Mouse (Mus musculus): ENCODE measurements around the gene Tbl3. TPM values are rescaled to one million over a fixed set of nuclear protein-coding genes. Genes with fewer than 3 reads are reported as not detected.
A peak's percentile ranks its signal among the peaks of the same experiment; 100 is the strongest.

Tbl3 gene
- polyA plus RNA-seq, 1 experiment, result 66.6 TPM

DNA sequence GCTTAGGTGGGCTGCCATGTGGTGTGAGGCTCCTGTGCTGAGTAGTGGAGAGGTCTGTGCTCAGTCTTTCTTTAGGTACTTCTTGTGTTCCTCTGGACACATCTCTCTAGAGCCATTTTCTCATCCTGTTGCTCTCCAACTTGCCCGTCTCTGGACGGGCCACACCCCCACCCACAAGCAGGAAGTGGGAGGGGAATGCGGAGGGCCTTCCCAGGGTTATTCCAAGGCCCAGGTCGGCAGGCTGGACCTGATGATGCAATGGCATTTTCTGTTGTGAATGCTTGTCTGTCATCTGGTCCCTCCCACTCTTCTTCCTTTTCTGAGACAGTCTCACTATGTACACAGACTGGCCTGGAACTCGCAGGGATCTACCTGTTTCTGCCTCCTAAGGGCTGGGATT, 35.3 kb downstream of the Tbl3 start:
- TF ChIP-seq POLR2A (IDR thresholded peaks at IDR 0.05; ENCODE audit: insufficient read length, low read depth) (peak; percentile 21), SRF (IDR thresholded peaks at IDR 0.05; ENCODE audit: control insufficient read depth, insufficient read length, low read depth) (no peak), MYOD1 (IDR thresholded peaks at IDR 0.05; ENCODE audit: control insufficient read depth in 1 of 3, insufficient read length in 2 of 3, low read depth in 2 of 3) (no peak), CEBPB (IDR thresholded peaks at IDR 0.05; ENCODE audit: insufficient read depth, poor library complexity, severe bottlenecking) (peak; percentile 91), TCF3 (IDR thresholded peaks at IDR 0.05; ENCODE audit: insufficient read length, low read depth) (no peak), REST (IDR thresholded peaks at IDR 0.05; ENCODE audit: insufficient read depth, insufficient read length) (no peak), E2F4 (IDR thresholded peaks at IDR 0.05; ENCODE audit: insufficient read depth) (no peak), USF1 (IDR thresholded peaks at IDR 0.05; ENCODE audit: low read depth) (no peak), MYOG (IDR thresholded peaks at IDR 0.05; ENCODE audit: control insufficient read depth in 1 of 3, insufficient read depth in 1 of 3, insufficient read length in 2 of 3, low read depth in 2 of 3) (no peak), POLR2AphosphoS2 (IDR thresholded peaks at IDR 0.05; ENCODE audit: insufficient read length, low read depth) (no peak), TCF12 (IDR thresholded peaks at IDR 0.05; ENCODE audit: insufficient read depth, poor library complexity, severe bottlenecking) (no peak), MAX (IDR thresholded peaks at IDR 0.05; ENCODE audit: low read depth) (no peak)
- Histone ChIP-seq H3ac (ENCODE audit: control insufficient read depth, insufficient read length) (no peak overlapping the region), H3K4me2 (ENCODE audit: low read depth) (peak overlapping the region; percentile 96), H3K36me3 (ENCODE audit: control insufficient read depth, insufficient read depth) (no peaks in the 10 kb centered on the region), H3K4me3 (peak overlapping the region; percentile 78), H3K79me2 (ENCODE audit: control insufficient read depth, insufficient read depth) (peaks cover 65% of the 10 kb centered on the region), H3K27me3 (ENCODE audit: control insufficient read depth, insufficient read depth, insufficient read length) (no peaks in the 10 kb centered on the region)

DNA sequence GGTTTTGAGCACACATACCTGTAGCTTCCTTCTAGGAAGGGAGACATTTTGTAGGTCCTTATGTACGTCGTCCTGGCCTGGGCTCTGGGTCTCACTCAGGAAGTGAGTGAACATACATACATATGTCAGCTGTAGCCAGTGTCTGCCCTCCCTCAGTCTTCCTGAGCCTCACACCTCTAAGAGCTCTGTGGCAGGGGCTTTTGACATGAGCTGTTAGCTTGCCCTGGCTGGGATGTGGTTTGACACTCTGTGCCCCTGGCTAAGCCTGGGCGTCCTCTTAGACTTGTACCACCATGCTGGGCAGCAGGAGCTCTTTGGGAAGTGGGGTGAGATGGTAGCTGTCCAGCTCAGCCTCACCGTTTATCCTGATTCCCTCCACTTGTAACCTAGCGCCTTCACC, 36.1 kb downstream of the Tbl3 start:
- Histone ChIP-seq H3ac (ENCODE audit: control insufficient read depth, insufficient read length) (no peak overlapping the region), H3K27me3 (ENCODE audit: control insufficient read depth, insufficient read depth, insufficient read length) (no peaks in the 10 kb centered on the region), H3K79me2 (ENCODE audit: control insufficient read depth, insufficient read depth) (peaks cover 63% of the 10 kb centered on the region), H3K4me2 (ENCODE audit: low read depth) (peak overlapping the region; percentile 96), H3K36me3 (ENCODE audit: control insufficient read depth, insufficient read depth) (no peaks in the 10 kb centered on the region), H3K4me3 (peak overlapping the region; percentile 78)
- TF ChIP-seq REST (IDR thresholded peaks at IDR 0.05; ENCODE audit: insufficient read depth, insufficient read length) (no peak), SRF (IDR thresholded peaks at IDR 0.05; ENCODE audit: control insufficient read depth, insufficient read length, low read depth) (no peak), MAX (IDR thresholded peaks at IDR 0.05; ENCODE audit: low read depth) (no peak), USF1 (IDR thresholded peaks at IDR 0.05; ENCODE audit: low read depth) (no peak), TCF12 (IDR thresholded peaks at IDR 0.05; ENCODE audit: insufficient read depth, poor library complexity, severe bottlenecking) (no peak), MYOG (IDR thresholded peaks at IDR 0.05; ENCODE audit: control insufficient read depth in 1 of 3, insufficient read depth in 1 of 3, insufficient read length in 2 of 3, low read depth in 2 of 3) (no peak), POLR2A (IDR thresholded peaks at IDR 0.05; ENCODE audit: insufficient read length, low read depth) (no peak), E2F4 (IDR thresholded peaks at IDR 0.05; ENCODE audit: insufficient read depth) (no peak)

DNA sequence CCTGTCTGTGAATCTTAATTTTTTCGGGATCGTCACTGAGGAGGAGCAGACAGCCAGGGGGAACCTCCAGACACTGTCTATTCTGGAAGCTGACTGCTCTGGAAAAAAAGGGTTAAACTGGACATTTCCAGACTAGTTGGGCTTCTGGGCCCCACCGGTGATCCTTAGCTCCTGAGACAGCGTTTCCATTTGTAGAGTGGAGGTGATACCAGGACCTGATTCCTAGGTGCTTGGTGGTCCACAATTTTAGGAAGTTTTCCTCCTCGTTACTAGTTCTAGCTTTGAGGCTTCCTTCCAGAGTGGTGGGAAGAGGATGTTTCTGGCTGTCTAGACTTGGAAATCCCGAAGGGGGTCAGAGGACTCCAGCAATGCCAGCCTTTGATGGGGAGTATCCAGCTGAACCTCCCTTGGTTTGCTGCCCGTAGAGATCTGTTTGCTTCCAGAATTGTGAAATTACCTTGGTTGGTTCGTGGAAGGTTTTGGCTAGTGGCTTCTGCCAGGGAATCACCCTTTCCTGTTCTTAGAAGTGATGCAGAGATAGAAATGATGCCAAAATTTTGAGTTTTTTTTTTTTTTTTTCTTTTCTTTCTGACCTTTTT, 37.1 kb downstream of the Tbl3 start:
- Histone ChIP-seq H3K79me2 (ENCODE audit: control insufficient read depth, insufficient read depth) (peaks cover 53% of the 10 kb centered on the region), H3K4me2 (ENCODE audit: low read depth) (peak overlapping the region; percentile 96), H3K36me3 (ENCODE audit: control insufficient read depth, insufficient read depth) (no peaks in the 10 kb centered on the region), H3K27me3 (ENCODE audit: control insufficient read depth, insufficient read depth, insufficient read length) (no peaks in the 10 kb centered on the region), H3K4me3 (peak overlapping the region; percentile 78), H3ac (ENCODE audit: control insufficient read depth, insufficient read length) (peak overlapping the region; percentile 81)
- TF ChIP-seq MYOD1 (IDR thresholded peaks at IDR 0.05; ENCODE audit: control insufficient read depth in 1 of 3, insufficient read length in 2 of 3, low read depth in 2 of 3) (no peak), TCF3 (IDR thresholded peaks at IDR 0.05; ENCODE audit: insufficient read length, low read depth) (no peak), MYOG (IDR thresholded peaks at IDR 0.05; ENCODE audit: control insufficient read depth in 1 of 3, insufficient read depth in 1 of 3, insufficient read length in 2 of 3, low read depth in 2 of 3) (no peak), POLR2AphosphoS2 (IDR thresholded peaks at IDR 0.05; ENCODE audit: insufficient read length, low read depth) (no peak), SRF (IDR thresholded peaks at IDR 0.05; ENCODE audit: control insufficient read depth, insufficient read length, low read depth) (no peak), CEBPB (IDR thresholded peaks at IDR 0.05; ENCODE audit: insufficient read depth, poor library complexity, severe bottlenecking) (no peak), POLR2A (IDR thresholded peaks at IDR 0.05; ENCODE audit: insufficient read length, low read depth) (no peak), TCF12 (IDR thresholded peaks at IDR 0.05; ENCODE audit: insufficient read depth, poor library complexity, severe bottlenecking) (no peak), E2F4 (IDR thresholded peaks at IDR 0.05; ENCODE audit: insufficient read depth) (no peak), MAX (IDR thresholded peaks at IDR 0.05; ENCODE audit: low read depth) (no peak), USF1 (IDR thresholded peaks at IDR 0.05; ENCODE audit: low read depth) (no peak), REST (IDR thresholded peaks at IDR 0.05; ENCODE audit: insufficient read depth, insufficient read length) (no peak)

DNA sequence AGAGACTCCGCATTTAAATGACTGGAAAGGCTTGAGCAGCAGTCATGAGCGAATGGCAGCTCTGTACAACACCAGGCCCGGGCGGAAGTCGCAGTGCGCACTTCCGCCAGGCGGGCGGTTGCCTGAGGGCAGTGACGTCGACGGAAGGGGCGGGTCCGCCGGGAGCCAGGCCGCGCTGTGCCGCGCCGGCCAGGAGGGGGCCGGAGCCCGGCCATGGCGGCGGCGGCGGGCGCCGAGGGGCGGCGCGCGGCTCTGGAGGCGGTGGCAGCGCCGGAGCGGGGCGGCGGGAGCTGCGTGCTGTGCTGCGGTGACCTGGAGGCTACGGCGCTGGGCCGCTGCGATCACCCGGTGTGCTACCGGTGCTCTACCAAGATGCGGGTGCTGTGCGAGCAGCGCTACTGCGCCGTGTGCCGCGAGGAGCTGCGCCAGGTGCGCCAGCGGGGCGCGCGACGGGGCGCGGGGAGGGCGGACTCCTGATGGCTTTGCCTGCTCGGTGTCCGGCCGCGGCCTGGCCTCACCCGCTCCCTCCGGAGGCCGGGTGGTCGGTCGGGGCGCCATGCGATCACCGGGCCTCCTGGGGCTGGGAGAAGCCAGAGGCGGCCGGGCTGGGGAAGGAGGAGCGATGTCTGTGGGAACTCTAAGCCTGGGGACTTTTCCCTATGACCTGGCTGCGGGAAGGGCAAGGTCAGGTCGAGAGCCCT, 37.8 kb downstream of the Tbl3 start, which contains the start of gene Zfp598:
Gene Zfp598 (plus strand): TSS at position 143 of the 701 bp plus-strand sequence.
- peak within 1 kb of the TSS; percentile 78 for H3K4me3 ChIP-seq
- H3ac ChIP-seq (ENCODE audit: control insufficient read depth, insufficient read length), result peak within 1 kb of the TSS; percentile 81
- H3K36me3 ChIP-seq (ENCODE audit: control insufficient read depth, insufficient read depth), result no peaks in the 10 kb centered on the region
- no peaks in the 10 kb centered on the region for H3K27me3 ChIP-seq (ENCODE audit: control insufficient read depth, insufficient read depth, insufficient read length)
- H3K4me2 ChIP-seq (ENCODE audit: low read depth), result peak within 1 kb of the TSS; percentile 96
- TF ChIP-seq MYOG (IDR thresholded peaks at IDR 0.05; ENCODE audit: control insufficient read depth in 1 of 3, insufficient read depth in 1 of 3, insufficient read length in 2 of 3, low read depth in 2 of 3) (no peak), POLR2AphosphoS2 (IDR thresholded peaks at IDR 0.05; ENCODE audit: insufficient read length, low read depth) (peak; percentile 75), REST (IDR thresholded peaks at IDR 0.05; ENCODE audit: insufficient read depth, insufficient read length) (no peak), MYOD1 (IDR thresholded peaks at IDR 0.05; ENCODE audit: control insufficient read depth in 1 of 3, insufficient read length in 2 of 3, low read depth in 2 of 3) (peak in 2 of 3 experiments; percentile 32 to 73), POLR2A (IDR thresholded peaks at IDR 0.05; ENCODE audit: insufficient read length, low read depth) (peak; percentile 86)
- H3K79me2 ChIP-seq (ENCODE audit: control insufficient read depth, insufficient read depth), result peaks cover 50% of the 10 kb centered on the region

All from myocyte (in vitro differentiated cells).